Mouse (Mus musculus) limb, embryonic 11.5 days (tissue): ENCODE results near the gene Cyp3a59. TPM values are rescaled to one million over a fixed set of nuclear protein-coding genes. Genes with fewer than 3 reads are reported as not detected.
"Not testable (repeated sequence)": the region's sequence is repeated elsewhere in the genome, so short reads cannot be mapped to it uniquely, and the experiment has no call there.

Experiments used
- ATAC-seq: fragments of 200-750 bp; cut with Nextera tagmentation; 2 replicates; pipeline ENCODE4 v1.8.0; 2017; ENCODE audit warnings: low read depth; ENCODE audit not compliant: insufficient number of reproducible peaks, low FRiP score, low TSS enrichment
- DNase-seq: peaks from one replicate; pipeline ENCODE4 v3.0.0-alpha.2; 2015; ENCODE audit warnings: low spot score
- H3K27ac ChIP-seq: fragments of 300-500 bp; sonication (generic); replicated peaks from 2 replicates; pipeline ENCODE4 v1.5.1; 2014; ENCODE audit warnings: low read depth, mild to moderate bottlenecking, low read length
- H3K27me3 ChIP-seq: fragments of 300-500 bp; sonication (generic); 2 replicates; pipeline ENCODE4 v1.6.1; 2014; ENCODE audit warnings: mild to moderate bottlenecking, low read length, mixed read lengths; ENCODE audit not compliant: control insufficient read depth, insufficient read depth
- H3K36me3 ChIP-seq: fragments of 300-500 bp; sonication (generic); 2 replicates; pipeline ENCODE4 v1.6.1; 2014; ENCODE audit warnings: mild to moderate bottlenecking, low read length, moderate library complexity, mixed read lengths; ENCODE audit not compliant: control insufficient read depth, insufficient read depth
- H3K4me1 ChIP-seq: fragments of 300-500 bp; sonication (generic); 2 replicates; pipeline ENCODE4 v1.6.1; 2014; ENCODE audit warnings: low read length, mixed read lengths; ENCODE audit not compliant: control insufficient read depth, insufficient read depth
- H3K4me2 ChIP-seq: fragments of 300-500 bp; sonication (generic); 2 replicates; pipeline ENCODE4 v1.6.1; 2014; ENCODE audit warnings: low read depth, mild to moderate bottlenecking, moderate library complexity; ENCODE audit not compliant: severe bottlenecking
- H3K4me3 ChIP-seq: fragments of 300-500 bp; sonication (generic); 2 replicates; pipeline ENCODE4 v1.5.1; 2014; ENCODE audit warnings: low read depth, low read length
- H3K9ac ChIP-seq: fragments of 300-500 bp; sonication (generic); 2 replicates; pipeline ENCODE4 v1.6.1; 2014; ENCODE audit warnings: mild to moderate bottlenecking, low read length
- H3K9me3 ChIP-seq: fragments of 300-500 bp; sonication (generic); 2 replicates; pipeline ENCODE4 v1.6.1; 2016; ENCODE audit warnings: low read length; ENCODE audit not compliant: control insufficient read depth
- WGBS: fragments of 180-500 bp; shearing (Covaris S2); extraction: QIAGEN DNeasy Blood & Tissue Kit; methylation state at CpG from one replicate; pipeline ENCODE4 v1.1.7; 2014; 5-methylcytosine and 5-hydroxymethylcytosine counted together
- polyA plus RNA-seq: library from polyadenylated mRNA; unstranded; fragments of >200 nt; fragmentation: Nextera tagmentation; extraction: Ambion mirVana; gene quantifications from 2 replicates; pipeline ENCODE4 v1.2.1, GENCODE M21; 2014

Gene Cyp3a59
- not detected in 2 replicates for polyA plus RNA-seq

DNA sequence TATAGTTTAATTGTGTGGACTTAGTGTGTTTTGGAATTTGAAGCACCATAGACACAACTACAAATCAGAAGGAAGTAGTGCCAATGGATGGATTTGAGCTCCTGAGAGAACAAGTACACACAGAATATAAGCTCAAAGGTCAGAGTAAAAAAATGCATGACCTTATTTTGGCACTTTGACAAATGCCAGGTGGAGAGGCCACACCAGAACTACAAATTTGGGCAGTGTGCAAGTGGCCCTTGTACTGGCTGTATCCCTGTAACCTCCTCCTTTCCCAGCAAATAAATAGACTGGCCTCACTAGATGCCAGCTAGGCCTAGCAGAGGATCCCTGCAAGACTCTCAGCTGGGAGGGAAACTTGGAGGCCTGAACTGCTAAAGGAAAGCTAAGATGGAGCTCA lies at the start of gene Cyp3a59:
Gene Cyp3a59, plus strand, starts transcription at position 313 of the 400 bp plus-strand sequence.
- H3K27me3 ChIP-seq, H3K4me1 ChIP-seq, H3K4me2 ChIP-seq, H3K27ac ChIP-seq, DNase-seq, H3K4me3 ChIP-seq, H3K36me3 ChIP-seq, ATAC-seq, H3K9me3 ChIP-seq, H3K9ac ChIP-seq: not testable (repeated sequence)

DNA sequence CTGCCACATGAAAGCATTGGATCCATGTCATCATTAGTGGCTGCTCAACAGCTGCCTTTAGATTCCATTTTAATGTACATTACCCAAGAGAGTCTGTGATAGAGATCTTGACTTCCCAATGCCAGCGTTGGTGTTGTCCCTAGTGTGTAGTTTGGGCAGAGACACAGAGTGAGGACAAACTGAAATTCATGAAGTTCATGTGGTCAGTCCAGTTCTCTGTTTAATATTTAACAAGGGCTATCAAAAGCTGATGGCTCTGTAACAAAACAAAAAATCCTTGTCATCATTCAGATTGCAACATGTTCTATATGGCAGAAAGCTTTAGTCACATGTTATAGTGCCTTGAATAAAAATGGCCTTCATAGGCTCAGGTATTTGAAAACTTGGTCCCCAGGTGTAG lies 9.0 kb upstream of the Cyp3a59 start:
- Histone ChIP-seq H3K9ac (no peak overlapping the region), H3K4me2 (no peak overlapping the region), H3K4me1 (no peaks in the 10 kb centered on the region), H3K36me3 (no peaks in the 10 kb centered on the region), H3K27ac (no peak overlapping the region), H3K27me3 (no peaks in the 10 kb centered on the region), H3K4me3 (no peak overlapping the region), H3K9me3 (peaks cover 2% of the 10 kb centered on the region; the same call in 1 of the 2 replicates)
- 60% methylated on average over 1 of the region's 1 CpGs for WGBS
- ATAC-seq (no peak), DNase-seq (no peak)

DNA sequence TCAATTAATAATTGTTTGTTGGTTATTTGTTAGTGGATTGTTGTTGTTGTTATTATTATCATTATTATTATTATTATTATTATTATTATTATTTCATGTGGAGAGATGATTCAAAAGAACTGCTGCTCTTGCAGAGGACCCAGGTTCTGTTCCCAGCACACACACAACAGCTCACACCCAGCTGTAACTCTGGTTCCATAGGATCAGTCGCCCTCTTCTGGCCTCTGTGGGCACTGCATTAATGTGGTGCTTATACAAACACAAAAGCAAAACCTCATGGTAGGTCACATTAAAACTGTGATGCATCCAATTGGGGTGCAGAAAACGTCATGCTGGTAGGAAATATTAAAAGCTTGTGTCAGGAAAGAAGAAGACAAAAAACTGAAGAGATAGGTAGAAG lies 68.8 kb downstream of the Cyp3a59 start:
- Histone ChIP-seq H3K9ac (no peak overlapping the region), H3K4me3 (no peak overlapping the region), H3K27ac (no peak overlapping the region), H3K4me1 (no peaks in the 10 kb centered on the region), H3K36me3 (no peaks in the 10 kb centered on the region), H3K27me3 (no peaks in the 10 kb centered on the region), H3K9me3 (no peaks in the 10 kb centered on the region; the same call in 1 of the 2 replicates), H3K4me2 (no peak overlapping the region)
- no peak for ATAC-seq
- peak; percentile 68 for DNase-seq
- 47% methylated on average over 2 of the region's 2 CpGs for WGBS

DNA sequence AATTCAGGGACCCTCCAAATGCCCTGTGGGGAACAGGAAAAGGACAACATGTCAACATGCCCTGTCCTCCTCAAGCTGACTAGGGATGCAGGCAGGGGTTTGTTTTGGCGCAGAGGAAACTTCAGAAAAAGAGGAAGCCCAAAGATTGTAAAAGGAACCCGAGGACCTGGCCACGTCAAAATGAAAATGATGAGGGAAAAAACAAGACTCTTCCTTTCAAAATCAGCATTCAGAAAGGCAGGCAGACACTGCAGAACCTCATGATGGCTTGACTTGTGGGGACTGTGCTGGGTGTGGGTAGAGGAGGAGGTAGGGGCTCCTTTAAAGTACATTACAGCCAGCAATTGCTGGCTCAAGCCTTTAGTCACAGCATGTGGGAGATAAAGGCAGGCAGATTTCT lies 71.4 kb downstream of the Cyp3a59 start:
- Histone ChIP-seq H3K27me3 (no peaks in the 10 kb centered on the region), H3K4me2 (no peak overlapping the region), H3K4me3 (no peak overlapping the region), H3K9me3 (no peaks in the 10 kb centered on the region; the same call in 1 of the 2 replicates), H3K36me3 (no peaks in the 10 kb centered on the region), H3K27ac (no peak overlapping the region), H3K4me1 (no peaks in the 10 kb centered on the region), H3K9ac (no peak overlapping the region)
- 80% methylated on average over 3 of the region's 3 CpGs for WGBS
- DNase-seq (no peak), ATAC-seq (no peak)

DNA sequence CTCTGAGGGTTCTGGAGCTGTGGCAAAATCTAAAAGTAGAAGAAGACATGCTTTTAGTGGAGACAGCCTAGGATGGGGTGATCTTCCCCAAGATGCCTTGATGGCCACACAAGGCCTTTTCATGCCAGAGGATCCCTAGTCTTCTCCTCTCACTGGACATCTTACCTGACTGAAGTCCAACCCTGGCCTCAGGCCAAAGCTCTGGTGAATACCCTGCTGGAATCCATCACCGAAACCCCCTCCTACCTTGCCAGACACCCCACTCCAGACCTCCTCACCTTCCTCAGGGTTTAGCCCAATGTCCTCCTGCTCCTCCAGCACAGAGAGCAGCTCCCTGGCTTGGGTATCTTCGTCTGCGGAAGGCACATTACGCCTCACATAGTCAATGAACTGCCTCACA lies 79.3 kb downstream of the Cyp3a59 start:
- H3K4me2 ChIP-seq, H3K4me3 ChIP-seq, H3K9ac ChIP-seq, H3K27me3 ChIP-seq, H3K27ac ChIP-seq, DNase-seq, H3K36me3 ChIP-seq, H3K4me1 ChIP-seq, H3K9me3 ChIP-seq, ATAC-seq: not testable (repeated sequence)
- 94% methylated on average over 4 of the region's 4 CpGs for WGBS

DNA sequence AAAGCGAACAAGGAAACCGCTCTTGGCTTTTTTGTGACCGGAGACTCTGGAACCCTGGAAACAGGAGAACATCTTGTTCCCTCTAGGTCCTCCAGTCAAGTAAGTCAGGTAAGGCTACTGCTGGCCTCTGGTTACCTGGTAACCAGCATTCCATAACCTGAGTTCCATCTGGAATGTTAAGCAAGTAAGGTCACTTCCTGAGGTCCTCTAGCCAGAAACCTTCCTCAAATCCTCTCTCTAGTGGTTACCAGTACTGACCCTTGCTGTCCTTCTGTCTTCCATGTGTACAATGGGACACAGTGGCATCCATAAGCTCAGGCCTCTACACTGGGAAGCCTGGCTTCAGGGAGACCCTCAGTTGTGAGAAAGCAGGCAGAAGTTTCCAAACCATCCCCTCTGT lies 81.4 kb downstream of the Cyp3a59 start, which contains the start of gene Gm5565:
Gene Gm5565, minus strand, starts transcription at position 101 of the 400 bp plus-strand sequence.
- H3K9me3 ChIP-seq, H3K4me2 ChIP-seq, H3K9ac ChIP-seq, DNase-seq, H3K36me3 ChIP-seq, H3K4me3 ChIP-seq, H3K4me1 ChIP-seq, H3K27ac ChIP-seq, ATAC-seq, H3K27me3 ChIP-seq: not testable (repeated sequence)
- whole genome bisulfite sequencing: 94% methylated on average over 3 of the region's 3 CpGs

Other genes with a start within 250 kb of the Cyp3a59 start
- not detected in 2 replicates for gene Cyp3a11, start 199.3 kb upstream of the Cyp3a59 start, polyA plus RNA-seq
- not detected in 2 replicates for gene Cyp3a25, start 69.6 kb upstream of the Cyp3a59 start, polyA plus RNA-seq
- gene Gm5565, start 81.3 kb downstream of the Cyp3a59 start, polyA plus RNA-seq: not detected in 2 replicates
- not detected in 2 replicates for gene Gm6309, start 91.5 kb downstream of the Cyp3a59 start, polyA plus RNA-seq
- gene 1700001J03Rik, start 106.0 kb downstream of the Cyp3a59 start, polyA plus RNA-seq: not detected in 2 replicates
- gene Rnf6, start 142.3 kb downstream of the Cyp3a59 start, polyA plus RNA-seq: 25.3 and 26.2 TPM in 2 replicates
- gene Cdk8, start 152.0 kb downstream of the Cyp3a59 start, polyA plus RNA-seq: 32.8 and 36.1 TPM in 2 replicates